Mouse (Mus musculus): ENCODE data around the gene Max. TPM values are rescaled to one million over a fixed set of nuclear protein-coding genes. Genes with fewer than 3 reads are reported as not detected.

Gene Max
- total and polyA plus RNA-seq, 2 experiments: 8.6 to 10.1 TPM

DNA sequence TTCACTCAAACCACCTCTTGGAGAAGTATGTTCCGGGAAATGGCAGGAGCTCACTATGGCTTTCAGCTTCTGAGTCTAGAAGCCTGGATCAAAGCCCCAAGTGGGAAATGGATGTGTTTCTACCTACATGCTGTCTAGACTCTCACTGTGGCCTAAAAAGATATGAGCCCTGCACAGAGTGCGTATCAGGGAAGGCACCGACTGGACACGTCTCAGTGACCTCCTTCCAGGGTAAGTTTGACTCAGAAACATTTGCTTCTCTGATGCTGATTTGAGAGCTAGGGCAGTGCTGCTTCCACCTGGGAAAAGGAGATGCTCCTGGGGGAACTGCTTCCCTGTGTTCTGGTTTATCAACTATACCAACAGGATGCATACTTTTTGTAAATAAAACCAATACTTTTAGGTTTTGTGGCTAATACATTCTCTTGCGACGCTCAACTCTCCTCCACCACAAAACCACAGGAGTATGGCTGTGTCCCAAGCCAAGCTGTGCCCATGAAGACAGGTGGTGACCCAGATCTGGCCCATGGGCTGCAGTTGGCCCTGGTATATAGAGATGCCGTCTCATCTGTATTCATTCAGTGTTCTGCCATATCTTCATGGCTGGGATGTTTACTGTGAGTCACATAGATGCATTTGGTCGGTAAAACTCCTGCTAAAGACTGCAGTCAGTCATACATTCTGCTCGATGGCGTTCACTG is 36.9 kb downstream of the Max start:
- TF ChIP-seq CTCF (IDR thresholded peaks at IDR 0.05; ENCODE audit: low read depth, low read length): no peak
- TF ChIP-seq POLR2A (IDR thresholded peaks at IDR 0.05; ENCODE audit: extremely low read depth, insufficient read depth, low read length): no peak
- Histone ChIP-seq H3K4me3 (ENCODE audit: insufficient read depth, low read depth, low read length) (no peak overlapping the region), H3K27me3 (ENCODE audit: control insufficient read depth, insufficient read depth, low read length) (no peaks in the 10 kb centered on the region), H3K4me1 (ENCODE audit: control insufficient read depth, insufficient read depth, low read length) (peaks cover 8% of the 10 kb centered on the region), H3K79me2 (ENCODE audit: control insufficient read depth, insufficient read depth, low read length) (no peaks in the 10 kb centered on the region), H3K36me3 (ENCODE audit: control insufficient read depth, insufficient read depth, low read length) (no peaks in the 10 kb centered on the region), H3K27ac (replicated peaks; ENCODE audit: insufficient read depth, low read depth, low read length) (no peak overlapping the region), H3K9ac (ENCODE audit: low read depth, low read length) (no peak overlapping the region)
- WGBS: 94% methylated on average over 10 of the region's 10 CpGs
- DNase-seq (ENCODE audit: extremely low read depth, low read depth, low spot score): no peak

- peak; percentile 17 for DNase-seq (ENCODE audit: extremely low read depth, low read depth, low spot score)
- Histone ChIP-seq H3K4me3 (ENCODE audit: insufficient read depth, low read depth, low read length) (no peak overlapping the region), H3K79me2 (ENCODE audit: control insufficient read depth, insufficient read depth, low read length) (no peaks in the 10 kb centered on the region), H3K36me3 (ENCODE audit: control insufficient read depth, insufficient read depth, low read length) (no peaks in the 10 kb centered on the region), H3K4me1 (ENCODE audit: control insufficient read depth, insufficient read depth, low read length) (peaks cover 8% of the 10 kb centered on the region), H3K9ac (ENCODE audit: low read depth, low read length) (no peak overlapping the region), H3K27me3 (ENCODE audit: control insufficient read depth, insufficient read depth, low read length) (no peaks in the 10 kb centered on the region), H3K27ac (replicated peaks; ENCODE audit: insufficient read depth, low read depth, low read length) (no peak overlapping the region)
- TF ChIP-seq POLR2A (IDR thresholded peaks at IDR 0.05; ENCODE audit: extremely low read depth, insufficient read depth, low read length): no peak
- TF ChIP-seq CTCF (IDR thresholded peaks at IDR 0.05; ENCODE audit: low read depth, low read length): no peak
- WGBS: 70% methylated on average over 8 of the region's 8 CpGs
These were observed 38.9 kb downstream of the Max start for GRCm38 (mm10) chr12:76923118-76923517.

GRCm38 (mm10) chr12:76920990-76921389 is 41.0 kb downstream of the Max start:
- Histone ChIP-seq H3K4me1 (ENCODE audit: control insufficient read depth, insufficient read depth, low read length) (no peaks in the 10 kb centered on the region), H3K4me3 (ENCODE audit: insufficient read depth, low read depth, low read length) (no peak overlapping the region), H3K79me2 (ENCODE audit: control insufficient read depth, insufficient read depth, low read length) (no peaks in the 10 kb centered on the region), H3K36me3 (ENCODE audit: control insufficient read depth, insufficient read depth, low read length) (no peaks in the 10 kb centered on the region), H3K27ac (replicated peaks; ENCODE audit: insufficient read depth, low read depth, low read length) (no peak overlapping the region), H3K27me3 (ENCODE audit: control insufficient read depth, insufficient read depth, low read length) (no peaks in the 10 kb centered on the region), H3K9ac (ENCODE audit: low read depth, low read length) (no peak overlapping the region)
- no peak for DNase-seq (ENCODE audit: extremely low read depth, low read depth, low spot score)
- 93% methylated on average over 8 of the region's 8 CpGs for WGBS
- TF ChIP-seq CTCF (IDR thresholded peaks at IDR 0.05; ENCODE audit: low read depth, low read length) (no peak), POLR2A (IDR thresholded peaks at IDR 0.05; ENCODE audit: extremely low read depth, insufficient read depth, low read length) (no peak)

DNA sequence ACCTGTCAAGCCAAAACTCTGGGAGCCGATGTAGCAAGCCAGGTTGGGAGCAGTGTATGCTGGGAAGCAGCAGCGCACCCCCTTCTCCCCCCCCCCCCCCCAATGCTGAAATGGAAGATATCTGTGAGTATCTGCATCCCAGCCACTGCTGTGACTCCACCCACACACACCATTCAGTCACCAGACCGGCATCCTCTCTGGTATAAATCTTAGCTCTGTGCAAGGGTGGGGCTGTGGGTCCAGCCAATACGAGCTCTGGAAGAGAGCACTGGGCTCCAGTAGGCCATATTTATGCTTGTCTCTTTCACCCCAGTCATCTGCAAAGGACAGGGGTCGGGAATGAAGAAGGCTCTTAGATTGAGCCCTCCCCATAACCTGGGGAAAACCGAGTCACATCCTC is 41.6 kb downstream of the Max start:
- no peak overlapping the region for H3K4me3 ChIP-seq (ENCODE audit: insufficient read depth, low read depth, low read length)
- no peaks in the 10 kb centered on the region for H3K36me3 ChIP-seq (ENCODE audit: control insufficient read depth, insufficient read depth, low read length)

GRCm38 (mm10) chr12:76918855-76919254 is 43.1 kb downstream of the Max start:
- H3K36me3 ChIP-seq (ENCODE audit: control insufficient read depth, insufficient read depth, low read length): no peaks in the 10 kb centered on the region
- no peaks in the 10 kb centered on the region for H3K4me1 ChIP-seq (ENCODE audit: control insufficient read depth, insufficient read depth, low read length)
- H3K27me3 ChIP-seq (ENCODE audit: control insufficient read depth, insufficient read depth, low read length): no peaks in the 10 kb centered on the region
- 68% methylated on average over 3 of the region's 3 CpGs for WGBS
- H3K9ac ChIP-seq (ENCODE audit: low read depth, low read length): no peak overlapping the region
- H3K27ac ChIP-seq (replicated peaks; ENCODE audit: insufficient read depth, low read depth, low read length): no peak overlapping the region
- no peaks in the 10 kb centered on the region for H3K79me2 ChIP-seq (ENCODE audit: control insufficient read depth, insufficient read depth, low read length)
- no peak for DNase-seq (ENCODE audit: extremely low read depth, low read depth, low spot score)
- no peak overlapping the region for H3K4me3 ChIP-seq (ENCODE audit: insufficient read depth, low read depth, low read length)
- TF ChIP-seq POLR2A (IDR thresholded peaks at IDR 0.05; ENCODE audit: extremely low read depth, insufficient read depth, low read length) (no peak), CTCF (IDR thresholded peaks at IDR 0.05; ENCODE audit: low read depth, low read length) (no peak)

More for the DNA sequence above, 41.6 kb downstream of the Max start:
- 91% methylated on average over 6 of the region's 6 CpGs for WGBS
- Histone ChIP-seq H3K9ac (ENCODE audit: low read depth, low read length) (no peak overlapping the region), H3K27me3 (ENCODE audit: control insufficient read depth, insufficient read depth, low read length) (no peaks in the 10 kb centered on the region), H3K79me2 (ENCODE audit: control insufficient read depth, insufficient read depth, low read length) (no peaks in the 10 kb centered on the region), H3K27ac (replicated peaks; ENCODE audit: insufficient read depth, low read depth, low read length) (no peak overlapping the region), H3K4me1 (ENCODE audit: control insufficient read depth, insufficient read depth, low read length) (no peaks in the 10 kb centered on the region)
- no peak for DNase-seq (ENCODE audit: extremely low read depth, low read depth, low spot score)
- TF ChIP-seq CTCF (IDR thresholded peaks at IDR 0.05; ENCODE audit: low read depth, low read length) (no peak), POLR2A (IDR thresholded peaks at IDR 0.05; ENCODE audit: extremely low read depth, insufficient read depth, low read length) (no peak)

DNA sequence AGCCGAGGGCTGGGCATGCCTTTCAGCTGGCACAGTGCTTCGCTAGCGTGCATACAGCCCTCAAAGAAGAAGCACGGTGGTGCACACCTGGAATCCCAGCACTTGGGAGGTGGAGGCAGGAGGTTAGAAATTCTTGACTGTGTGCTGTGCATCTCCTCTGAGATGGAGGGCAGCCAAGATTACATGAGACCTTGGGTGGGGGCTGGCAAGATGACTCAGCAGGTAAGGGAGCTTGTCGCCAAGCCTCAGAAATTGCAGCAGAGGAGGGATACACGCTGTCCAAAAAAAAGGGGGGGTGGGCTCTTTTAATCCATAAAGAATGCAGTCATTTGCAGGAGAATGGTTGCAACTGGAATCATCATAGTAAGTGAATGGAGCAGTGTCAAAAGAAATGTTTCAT is 43.9 kb downstream of the Max start:
- WGBS: 92% methylated on average over 6 of the region's 6 CpGs
- H3K36me3 ChIP-seq (ENCODE audit: control insufficient read depth, insufficient read depth, low read length): no peaks in the 10 kb centered on the region
- no peaks in the 10 kb centered on the region for H3K4me1 ChIP-seq (ENCODE audit: control insufficient read depth, insufficient read depth, low read length)
- H3K4me3 ChIP-seq (ENCODE audit: insufficient read depth, low read depth, low read length): no peak overlapping the region
- no peak overlapping the region for H3K27ac ChIP-seq (replicated peaks; ENCODE audit: insufficient read depth, low read depth, low read length)
- H3K79me2 ChIP-seq (ENCODE audit: control insufficient read depth, insufficient read depth, low read length): no peaks in the 10 kb centered on the region
- TF ChIP-seq CTCF (IDR thresholded peaks at IDR 0.05; ENCODE audit: low read depth, low read length): no peak
- no peak for TF ChIP-seq POLR2A (IDR thresholded peaks at IDR 0.05; ENCODE audit: extremely low read depth, insufficient read depth, low read length)
- no peak for DNase-seq (ENCODE audit: extremely low read depth, low read depth, low spot score)
- no peaks in the 10 kb centered on the region for H3K27me3 ChIP-seq (ENCODE audit: control insufficient read depth, insufficient read depth, low read length)
- no peak overlapping the region for H3K9ac ChIP-seq (ENCODE audit: low read depth, low read length)
